Mouse (Mus musculus) liver, embryonic 11.5 days (tissue): Measurements from ENCODE around the gene Srrm4. TPM values are rescaled to one million over a fixed set of nuclear protein-coding genes. Genes with fewer than 3 reads are reported as not detected.

Experiments used
- ATAC-seq: fragments of 200-750 bp; cut with Nextera tagmentation; replicated peaks from 2 replicates; pipeline ENCODE4 v1.8.0; 2017; ENCODE audit warnings: moderate number of reproducible peaks, mild to moderate bottlenecking, moderate TSS enrichment, moderate library complexity; ENCODE audit not compliant: low FRiP score
- DNase-seq: peaks from one replicate; pipeline ENCODE4 v3.0.0-alpha.2; 2017; ENCODE audit warnings: low spot score
- H3K27ac ChIP-seq: fragments of 300-500 bp; sonication (generic); 2 replicates; pipeline ENCODE4 v1.5.1; 2014; ENCODE audit warnings: mild to moderate bottlenecking, low read depth, low read length, control low read depth
- H3K27me3 ChIP-seq: fragments of 300-500 bp; sonication (generic); replicated peaks from 2 replicates; pipeline ENCODE4 v1.6.1; 2014; ENCODE audit warnings: low read length, mixed read lengths; ENCODE audit not compliant: control insufficient read depth, insufficient read depth
- H3K36me3 ChIP-seq: fragments of 300-500 bp; sonication (generic); 2 replicates; pipeline ENCODE4 v1.6.1; 2014; ENCODE audit warnings: mild to moderate bottlenecking, low read length, moderate library complexity, mixed read lengths; ENCODE audit not compliant: control insufficient read depth, insufficient read depth
- H3K4me1 ChIP-seq: fragments of 300-500 bp; sonication (generic); replicated peaks from 2 replicates; pipeline ENCODE4 v1.6.1; 2014; ENCODE audit warnings: low read length, mixed read lengths; ENCODE audit not compliant: control insufficient read depth, insufficient read depth
- H3K4me2 ChIP-seq: fragments of 300-500 bp; sonication (generic); 2 replicates; pipeline ENCODE4 v1.6.1; 2014; ENCODE audit warnings: mild to moderate bottlenecking, control low read depth, moderate library complexity
- H3K4me3 ChIP-seq: fragments of 300-500 bp; sonication (generic); 2 replicates; pipeline ENCODE4 v1.5.1; 2014; ENCODE audit warnings: low read depth, low read length, control low read depth
- H3K9ac ChIP-seq: fragments of 300-500 bp; sonication (generic); 2 replicates; pipeline ENCODE4 v1.6.1; 2014; ENCODE audit warnings: low read depth, low read length, control low read depth
- H3K9me3 ChIP-seq: fragments of 300-500 bp; sonication (generic); 2 replicates; pipeline ENCODE4 v1.6.1; 2016; ENCODE audit warnings: low read length, inconsistent platforms, mixed read lengths; ENCODE audit not compliant: control insufficient read depth
- WGBS: fragments of 180-500 bp; shearing (Covaris S2); extraction: QIAGEN DNeasy Blood & Tissue Kit; methylation state at CpG from one replicate; pipeline ENCODE4 v1.1.7; 2014; 5-methylcytosine and 5-hydroxymethylcytosine counted together
- polyA plus RNA-seq: library from polyadenylated mRNA; unstranded; fragments of >200 nt; fragmentation: Nextera tagmentation; extraction: Ambion mirVana; gene quantifications from 2 replicates; pipeline ENCODE4 v1.2.1, GENCODE M21; 2014

The Srrm4 gene
- polyA plus RNA-seq, result 0.11 and 0.19 TPM in 2 replicates

DNA sequence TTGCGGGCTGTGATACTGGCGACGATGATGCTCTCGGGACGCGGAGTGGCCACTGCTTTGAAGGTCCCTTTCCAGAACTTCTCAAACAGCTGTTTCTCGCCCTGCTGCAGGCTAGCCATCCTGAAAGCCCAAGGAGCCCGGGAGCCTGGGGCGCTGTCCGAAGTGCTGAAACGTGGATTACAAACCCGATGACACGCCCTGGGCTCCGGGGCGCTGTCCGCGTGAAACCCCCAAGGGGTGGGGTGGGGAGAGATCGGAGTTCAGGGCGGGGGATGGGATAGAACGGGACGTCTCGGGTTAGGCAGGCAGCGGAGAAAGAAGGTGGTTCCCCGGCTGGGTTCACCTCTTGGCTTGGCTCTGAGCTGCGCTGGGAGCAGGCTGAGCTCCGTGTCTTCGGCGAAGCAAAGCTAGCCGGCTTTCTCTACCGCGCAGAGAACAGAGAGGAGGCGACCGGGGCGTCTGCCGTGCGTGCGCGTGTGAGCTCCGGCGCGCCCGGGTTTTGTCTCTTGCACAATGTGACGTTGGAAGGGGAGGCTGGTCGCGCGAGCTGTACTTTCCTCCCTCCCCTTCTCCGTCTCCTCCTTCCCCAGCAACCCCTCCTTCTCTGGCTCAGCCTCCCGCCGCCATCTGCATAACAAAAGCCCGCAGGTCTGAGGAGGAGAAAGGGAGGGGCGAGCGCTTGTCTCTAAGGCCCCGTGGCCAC lies at the start of gene Srrm4:
Gene Srrm4 (minus strand): TSS at position 472 of the 703 bp plus-strand sequence.
- no peaks in the 10 kb centered on the region for H3K36me3 ChIP-seq
- H3K4me2 ChIP-seq, result peak within 1 kb of the TSS; percentile 46
- 2% methylated on average over 52 of the region's 53 CpGs for WGBS
- ATAC-seq (no peak), DNase-seq (peak; percentile 77)
- no peak within 1 kb of the TSS for H3K9ac ChIP-seq
- H3K27ac ChIP-seq, result no peak within 1 kb of the TSS
- 0 out of 2 replicates have a peak, but pooled peaks cover 2% of the 10 kb centered on the region for H3K4me1 ChIP-seq
- no peaks in the 10 kb centered on the region for H3K9me3 ChIP-seq
- peaks cover 30% of the 10 kb centered on the region for H3K27me3 ChIP-seq
- H3K4me3 ChIP-seq, result peak within 1 kb of the TSS; percentile 25

GRCm38 (mm10) chr5:116592801-116593430 lies 1.3 kb upstream of the Srrm4 start:
- H3K4me1 ChIP-seq, result 0 out of 2 replicates have a peak, but pooled peaks cover 2% of the 10 kb centered on the region
- WGBS, result 3% methylated on average over 12 of the region's 12 CpGs
- ATAC-seq (no peak), DNase-seq (no peak)
- H3K27ac ChIP-seq, result no peak overlapping the region
- no peak overlapping the region for H3K4me3 ChIP-seq
- no peaks in the 10 kb centered on the region for H3K9me3 ChIP-seq
- no peak overlapping the region for H3K4me2 ChIP-seq
- no peak overlapping the region for H3K9ac ChIP-seq
- no peaks in the 10 kb centered on the region for H3K36me3 ChIP-seq
- H3K27me3 ChIP-seq, result peaks cover 30% of the 10 kb centered on the region

- Histone ChIP-seq H3K36me3 (no peaks in the 10 kb centered on the region), H3K27me3 (peaks cover 30% of the 10 kb centered on the region), H3K27ac (no peak overlapping the region), H3K4me3 (peak overlapping the region; percentile 25), H3K9me3 (no peaks in the 10 kb centered on the region), H3K4me1 (0 out of 2 replicates have a peak, but pooled peaks cover 2% of the 10 kb centered on the region), H3K9ac (no peak overlapping the region), H3K4me2 (peak overlapping the region; percentile 46)
- WGBS, result 4% methylated on average over 32 of the region's 32 CpGs
- no peak for DNase-seq
- ATAC-seq, result no peak
Measured at GRCm38 (mm10) chr5:116592049-116592800, 608 bp upstream of the Srrm4 start.

DNA sequence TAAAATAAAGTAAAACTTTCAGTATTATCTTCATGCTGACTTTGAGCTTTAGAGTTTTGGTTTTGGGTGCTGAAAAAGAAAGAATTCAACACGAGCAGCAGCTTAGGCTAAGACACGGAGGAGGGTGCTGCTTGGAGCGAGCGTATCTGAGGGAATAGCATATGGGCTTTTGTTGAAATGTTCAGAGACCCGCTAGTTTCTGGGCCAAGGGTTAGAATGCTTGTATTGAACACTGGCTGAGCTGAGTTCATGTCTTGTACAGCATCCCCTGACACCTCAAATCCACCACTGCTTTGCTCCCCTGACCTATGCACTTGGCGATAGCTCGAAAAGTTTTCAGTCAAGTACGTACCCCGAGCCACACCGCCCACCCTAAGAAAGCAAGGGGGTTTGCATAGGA lies 919 bp downstream of the Srrm4 start:
- ATAC-seq (no peak), DNase-seq (no peak)
- H3K36me3 ChIP-seq, result no peaks in the 10 kb centered on the region
- no peak overlapping the region for H3K4me3 ChIP-seq
- no peak overlapping the region for H3K27ac ChIP-seq
- no peak overlapping the region for H3K4me2 ChIP-seq
- H3K9me3 ChIP-seq, result no peaks in the 10 kb centered on the region
- 0 out of 2 replicates have a peak, but pooled peaks cover 2% of the 10 kb centered on the region for H3K4me1 ChIP-seq
- H3K27me3 ChIP-seq, result peaks cover 30% of the 10 kb centered on the region
- 11% methylated on average over 10 of the region's 10 CpGs for WGBS
- H3K9ac ChIP-seq, result no peak overlapping the region

DNA sequence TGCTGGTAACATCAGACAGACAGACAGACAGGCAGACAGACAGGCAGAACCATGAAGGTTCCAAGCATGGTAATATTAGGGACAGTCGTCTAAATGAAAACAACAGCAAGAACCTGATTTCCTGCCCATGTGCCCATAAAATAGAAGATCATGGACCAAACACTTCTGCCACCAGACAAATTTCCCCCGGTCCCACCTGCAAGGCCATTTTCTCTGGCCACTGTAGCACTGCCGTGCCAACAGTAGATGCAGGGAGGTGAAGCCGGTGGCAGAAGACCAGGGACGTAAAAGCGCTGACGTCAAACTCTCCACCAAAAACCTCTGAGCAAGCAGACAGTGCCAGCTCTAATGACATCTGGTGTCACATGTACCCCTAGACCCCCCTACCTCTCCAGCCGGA lies 2.0 kb downstream of the Srrm4 start:
- WGBS, result 71% methylated on average over 8 of the region's 8 CpGs
- DNase-seq (no peak), ATAC-seq (no peak)
- Histone ChIP-seq H3K4me3 (no peak overlapping the region), H3K4me2 (no peak overlapping the region), H3K36me3 (no peaks in the 10 kb centered on the region), H3K27me3 (peaks cover 30% of the 10 kb centered on the region), H3K9me3 (no peaks in the 10 kb centered on the region), H3K4me1 (0 out of 2 replicates have a peak, but pooled peaks cover 2% of the 10 kb centered on the region), H3K9ac (no peak overlapping the region), H3K27ac (no peak overlapping the region)

GRCm38 (mm10) chr5:116588836-116589235 lies 2.8 kb downstream of the Srrm4 start:
- H3K36me3 ChIP-seq, result no peaks in the 10 kb centered on the region
- H3K9ac ChIP-seq, result no peak overlapping the region
- peaks cover 30% of the 10 kb centered on the region for H3K27me3 ChIP-seq
- H3K4me2 ChIP-seq, result no peak overlapping the region
- H3K4me1 ChIP-seq, result 0 out of 2 replicates have a peak, but pooled peaks cover 2% of the 10 kb centered on the region
- no peaks in the 10 kb centered on the region for H3K9me3 ChIP-seq
- no peak for ATAC-seq
- no peak overlapping the region for H3K4me3 ChIP-seq
- DNase-seq, result no peak
- H3K27ac ChIP-seq, result no peak overlapping the region
- WGBS, result 58% methylated on average over 10 of the region's 10 CpGs

- no peaks in the 10 kb centered on the region for H3K27me3 ChIP-seq
- DNase-seq, result no peak
- ATAC-seq, result no peak
- no peaks in the 10 kb centered on the region for H3K4me1 ChIP-seq
- no peaks in the 10 kb centered on the region for H3K9me3 ChIP-seq
- 80% methylated on average over 8 of the region's 8 CpGs for WGBS
- no peaks in the 10 kb centered on the region for H3K36me3 ChIP-seq
- H3K27ac ChIP-seq, result no peak overlapping the region
- no peak overlapping the region for H3K4me3 ChIP-seq
- H3K9ac ChIP-seq, result no peak overlapping the region
- H3K4me2 ChIP-seq, result no peak overlapping the region
Measured at GRCm38 (mm10) chr5:116579533-116579932, 12.1 kb downstream of the Srrm4 start.

- no peak for DNase-seq
- H3K4me1 ChIP-seq, result no peaks in the 10 kb centered on the region
- no peak overlapping the region for H3K9ac ChIP-seq
- H3K27ac ChIP-seq, result no peak overlapping the region
- H3K27me3 ChIP-seq, result no peaks in the 10 kb centered on the region
- H3K4me3 ChIP-seq, result no peak overlapping the region
- no peaks in the 10 kb centered on the region for H3K36me3 ChIP-seq
- no peak overlapping the region for H3K4me2 ChIP-seq
- H3K9me3 ChIP-seq, result no peaks in the 10 kb centered on the region
- 81% methylated on average over 5 of the region's 5 CpGs for WGBS
- no peak for ATAC-seq
Measured at GRCm38 (mm10) chr5:116577082-116577481, 14.5 kb downstream of the Srrm4 start.
